Mouse (Mus musculus) testis, adult 2 months (tissue): Measurements from ENCODE around the gene Nxph4.

ENCODE experiments used
- CTCF ChIP-seq: fragments of 200-500 bp; IDR thresholded peaks from 2 replicates; pipeline ENCODE4 v1.5.1; 2012; ENCODE audit warnings: low read depth, mild to moderate bottlenecking, inconsistent platforms, low read length, moderate library complexity; ENCODE audit not compliant: control insufficient read depth, insufficient read depth, insufficient replicate concordance
- POLR2A ChIP-seq: fragments of 200-500 bp; IDR thresholded peaks from 2 replicates; pipeline ENCODE4 v1.6.1; 2012; ENCODE audit warnings: low read depth, mild to moderate bottlenecking, inconsistent platforms, low read length, moderate library complexity; ENCODE audit not compliant: control insufficient read depth

- TF ChIP-seq CTCF (no peak), POLR2A (no peak)
These were observed 15.2 kb downstream of the Nxph4 start for GRCm38 (mm10) chr10:127519041-127519701.
